Mouse (Mus musculus) stomach, postnatal 0 days (tissue): ENCODE measurements around the gene Slc9a1. TPM values are rescaled to one million over a fixed set of nuclear protein-coding genes. Genes with fewer than 3 reads are reported as not detected.

Experiments used
- ATAC-seq: fragments of 200-750 bp; cut with Nextera tagmentation; 2 replicates; pipeline ENCODE4 v1.8.0; 2017; ENCODE audit not compliant: low FRiP score, low TSS enrichment
- DNase-seq: peaks from one replicate; pipeline ENCODE4 v3.0.0-alpha.2; 2016; ENCODE audit warnings: low spot score
- H3K27ac ChIP-seq: fragments of 300-500 bp; sonication (generic); replicated peaks from 2 replicates; pipeline ENCODE4 v1.5.1; 2014; ENCODE audit warnings: mild to moderate bottlenecking, control low read depth
- H3K27me3 ChIP-seq: fragments of 300-500 bp; sonication (generic); 2 replicates; pipeline ENCODE4 v1.6.1; 2014; ENCODE audit warnings: low read length; ENCODE audit not compliant: control insufficient read depth, insufficient read depth
- H3K36me3 ChIP-seq: fragments of 300-500 bp; sonication (generic); 2 replicates; pipeline ENCODE4 v1.6.1; 2014; ENCODE audit warnings: low read length, mixed read lengths; ENCODE audit not compliant: control insufficient read depth, insufficient read depth
- H3K4me1 ChIP-seq: fragments of 300-500 bp; sonication (generic); replicated peaks from 2 replicates; pipeline ENCODE4 v1.6.1; 2014; ENCODE audit warnings: antibody characterized with exemption; ENCODE audit not compliant: control insufficient read depth, insufficient read depth
- H3K4me2 ChIP-seq: fragments of 300-500 bp; sonication (generic); replicated peaks from 2 replicates; pipeline ENCODE4 v1.6.1; 2014; ENCODE audit warnings: low read depth, mild to moderate bottlenecking, control low read depth, moderate library complexity
- H3K4me3 ChIP-seq: fragments of 300-500 bp; sonication (generic); 2 replicates; pipeline ENCODE4 v1.5.1; 2014; ENCODE audit warnings: low read depth, low read length, control low read depth
- H3K9ac ChIP-seq: fragments of 300-500 bp; sonication (generic); 2 replicates; pipeline ENCODE4 v1.6.1; 2014; ENCODE audit warnings: mild to moderate bottlenecking, low read length, control low read depth, mixed read lengths
- H3K9me3 ChIP-seq: fragments of 300-500 bp; sonication (generic); 2 replicates; pipeline ENCODE4 v1.6.1; 2016; ENCODE audit warnings: low read length; ENCODE audit not compliant: control insufficient read depth
- CTCF ChIP-seq: IDR thresholded peaks from 2 replicates; pipeline ENCODE4 v1.5.1; 2016; ENCODE audit warnings: antibody characterized with exemption, low read depth, mild to moderate bottlenecking, moderate library complexity
- EP300 ChIP-seq: optimal IDR thresholded peaks from 2 replicates; pipeline ENCODE3; 2016; ENCODE audit warnings: antibody characterized with exemption
- WGBS: fragments of 180-500 bp; shearing (Covaris S2); extraction: QIAGEN DNeasy Blood & Tissue Kit; methylation state at CpG from one replicate; pipeline ENCODE4 v1.1.7; 2014; 5-methylcytosine and 5-hydroxymethylcytosine counted together
- polyA plus RNA-seq: library from polyadenylated mRNA; unstranded; fragments of >200 nt; fragmentation: Nextera tagmentation; extraction: Ambion mirVana; gene quantifications from 2 replicates; pipeline ENCODE4 v1.2.1, GENCODE M21; 2015

The Slc9a1 gene
- polyA plus RNA-seq, 1 experiment from 2014 or later, result 6.0 TPM

GRCm38 (mm10) chr4:133379046-133379347 lies 9.5 kb downstream of the Slc9a1 start:
- H3K27ac ChIP-seq, result peak overlapping the region; percentile 91
- ATAC-seq (0 out of 2 replicates have a peak, but pooled peaks have one; percentile 2), DNase-seq (peak; percentile 23)
- no peaks in the 10 kb centered on the region for H3K36me3 ChIP-seq
- H3K9ac ChIP-seq, result peak overlapping the region; percentile 47
- peaks cover 22% of the 10 kb centered on the region for H3K4me1 ChIP-seq
- no peaks in the 10 kb centered on the region for H3K27me3 ChIP-seq
- H3K4me3 ChIP-seq, result no peak overlapping the region
- no peaks in the 10 kb centered on the region for H3K9me3 ChIP-seq
- TF ChIP-seq EP300, result no peak
- no peak for TF ChIP-seq CTCF
- H3K4me2 ChIP-seq, result peak overlapping the region; percentile 34
- 16% methylated on average over 5 of the region's 5 CpGs for WGBS

- Histone ChIP-seq H3K4me1 (peaks cover 22% of the 10 kb centered on the region), H3K27me3 (no peaks in the 10 kb centered on the region), H3K4me2 (peak overlapping the region; percentile 27; the same call in 1 of the 2 replicates), H3K27ac (peak overlapping the region; percentile 69), H3K36me3 (peaks cover under 1% of the 10 kb centered on the region; the same call in 1 of the 2 replicates), H3K4me3 (no peak overlapping the region), H3K9me3 (no peaks in the 10 kb centered on the region), H3K9ac (no peak overlapping the region)
- TF ChIP-seq CTCF, result no peak
- no peak for TF ChIP-seq EP300
- DNase-seq (peak; percentile 19), ATAC-seq (no peak)
- 43% methylated on average over 3 of the region's 3 CpGs for WGBS
Observed at GRCm38 (mm10) chr4:133379861-133380260, 10.4 kb downstream of the Slc9a1 start.

GRCm38 (mm10) chr4:133380532-133380931 lies 11.0 kb downstream of the Slc9a1 start:
- no peaks in the 10 kb centered on the region for H3K27me3 ChIP-seq
- H3K4me1 ChIP-seq, result peaks cover 22% of the 10 kb centered on the region
- H3K9me3 ChIP-seq, result no peaks in the 10 kb centered on the region
- H3K9ac ChIP-seq, result no peak overlapping the region
- no peak overlapping the region for H3K4me3 ChIP-seq
- TF ChIP-seq CTCF, result no peak
- H3K27ac ChIP-seq, result peak overlapping the region; percentile 49; the same call in 1 of the 2 replicates
- H3K4me2 ChIP-seq, result no peak overlapping the region
- 61% methylated on average over 6 of the region's 6 CpGs for WGBS
- DNase-seq (no peak), ATAC-seq (no peak)
- peaks cover 3% of the 10 kb centered on the region; the same call in 1 of the 2 replicates for H3K36me3 ChIP-seq

GRCm38 (mm10) chr4:133381141-133381540 lies 11.6 kb downstream of the Slc9a1 start:
- Histone ChIP-seq H3K36me3 (peaks cover 3% of the 10 kb centered on the region; the same call in 1 of the 2 replicates), H3K4me3 (no peak overlapping the region), H3K4me1 (peaks cover 22% of the 10 kb centered on the region), H3K9me3 (no peaks in the 10 kb centered on the region), H3K27ac (peak overlapping the region; percentile 45; the same call in 1 of the 2 replicates), H3K4me2 (no peak overlapping the region), H3K27me3 (no peaks in the 10 kb centered on the region), H3K9ac (no peak overlapping the region)
- DNase-seq, result no peak
- no peak for ATAC-seq
- TF ChIP-seq EP300, result no peak
- TF ChIP-seq CTCF, result no peak
- WGBS, result 55% methylated on average over 8 of the region's 8 CpGs

GRCm38 (mm10) chr4:133386061-133386797 lies 16.7 kb downstream of the Slc9a1 start:
- no peak overlapping the region for H3K4me2 ChIP-seq
- no peaks in the 10 kb centered on the region for H3K27me3 ChIP-seq
- WGBS, result 70% methylated on average over 7 of the region's 7 CpGs
- no peak overlapping the region for H3K27ac ChIP-seq
- peaks cover 3% of the 10 kb centered on the region; the same call in 1 of the 2 replicates for H3K36me3 ChIP-seq
- no peak overlapping the region for H3K4me3 ChIP-seq
- no peaks in the 10 kb centered on the region for H3K9me3 ChIP-seq
- DNase-seq (no peak), ATAC-seq (no peak)
- H3K9ac ChIP-seq, result no peak overlapping the region
- H3K4me1 ChIP-seq, result peaks cover 12% of the 10 kb centered on the region
- TF ChIP-seq EP300, result no peak
- TF ChIP-seq CTCF, result no peak

- Histone ChIP-seq H3K4me2 (no peak overlapping the region), H3K9ac (no peak overlapping the region), H3K27ac (no peak overlapping the region), H3K36me3 (peaks cover 3% of the 10 kb centered on the region; the same call in 1 of the 2 replicates), H3K27me3 (no peaks in the 10 kb centered on the region), H3K4me3 (no peak overlapping the region), H3K4me1 (peaks cover 19% of the 10 kb centered on the region), H3K9me3 (no peaks in the 10 kb centered on the region)
- TF ChIP-seq CTCF (no peak), EP300 (no peak)
- ATAC-seq, result no peak
- DNase-seq, result no peak
Observed at GRCm38 (mm10) chr4:133387053-133387452, 17.5 kb downstream of the Slc9a1 start.
